Mouse (Mus musculus): Measurements from ENCODE around the gene Fgd3. TPM values are rescaled to one million over a fixed set of nuclear protein-coding genes. Genes with fewer than 3 reads are reported as not detected.

The Fgd3 gene
- polyA plus RNA-seq (2017; shearing (Covaris generic)) = 22.3 TPM

GRCm38 (mm10) chr13:49320040-49320439 is at the start of gene Fgd3:
Fgd3 (minus strand) TSS chr13:49320311.

GRCm38 (mm10) chr13:49341012-49341830 is 21.1 kb upstream of the Fgd3 start, which contains the start of gene Bicd2:
Bicd2 (plus strand) TSS chr13:49341585.

DNA sequence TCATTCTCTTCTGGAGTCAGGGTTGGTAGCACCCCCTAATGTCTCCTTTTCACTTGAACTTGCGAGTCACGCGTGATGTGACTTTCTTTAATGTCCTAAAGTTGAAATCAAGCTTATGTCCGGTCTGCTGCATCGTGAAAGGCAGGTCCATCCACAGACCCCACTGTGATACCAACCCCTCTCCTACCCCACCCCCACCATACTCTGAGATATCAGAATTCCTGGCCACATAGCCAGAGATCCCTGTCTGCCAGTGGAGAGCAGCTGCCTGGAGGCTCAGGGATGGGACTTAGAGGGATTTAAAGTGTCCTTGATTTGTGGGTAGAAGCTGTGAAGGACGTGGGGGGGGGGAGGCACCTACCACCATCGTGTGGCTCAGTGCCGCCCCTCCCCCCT is 71.6 kb downstream of the Fgd3 start, which contains the start of gene Susd3:
Gene Susd3 (minus strand): TSS at position 240 of the 396 bp plus-strand sequence.

GRCm38 (mm10) chr13:49215504-49216219 is 104.4 kb downstream of the Fgd3 start, which contains the start of gene Card19:
Card19 (minus strand) TSS chr13:49216037.

Other genes starting within 250 kb of the Fgd3 start
- gene Wnk2, start 172.3 kb downstream of the Fgd3 start, polyA plus RNA-seq (2017; shearing (Covaris generic)) = not detected
- gene Ninj1, start 132.8 kb downstream of the Fgd3 start, polyA plus RNA-seq (2017; shearing (Covaris generic)) = 29.3 TPM
- gene Card19, start 104.3 kb downstream of the Fgd3 start, polyA plus RNA-seq (2017; shearing (Covaris generic)) = 44.4 TPM
- 44.8 TPM for gene Susd3, start 71.6 kb downstream of the Fgd3 start, polyA plus RNA-seq (2017; shearing (Covaris generic))
- 13.6 TPM for gene Bicd2, start 21.3 kb upstream of the Fgd3 start, polyA plus RNA-seq (2017; shearing (Covaris generic))
- 14.2 TPM for gene Ippk, start 100.9 kb upstream of the Fgd3 start, polyA plus RNA-seq (2017; shearing (Covaris generic))
- 4.5 TPM for gene Tes3-ps, start 173.0 kb upstream of the Fgd3 start, polyA plus RNA-seq (2017; shearing (Covaris generic))
- 0.31 TPM for gene Ecm2, start 184.5 kb upstream of the Fgd3 start, polyA plus RNA-seq (2017; shearing (Covaris generic))
- not detected for gene Aspn, start 224.1 kb upstream of the Fgd3 start, polyA plus RNA-seq (2017; shearing (Covaris generic))